Mouse (Mus musculus) liver, postnatal 0 days (tissue): ENCODE measurements around the gene 4833427G06Rik.

Source experiments
- CTCF ChIP-seq: sonication (generic); IDR thresholded peaks from 2 replicates; pipeline ENCODE4 v1.5.1; 2016; ENCODE audit warnings: antibody characterized with exemption, low read depth
- EP300 ChIP-seq: IDR thresholded peaks from 2 replicates; pipeline ENCODE4 v1.6.1; 2016; ENCODE audit warnings: antibody characterized with exemption, low read depth, mild to moderate bottlenecking

GRCm38 (mm10) chr9:51076300-51076978 is 25.4 kb downstream of the 4833427G06Rik start:
- TF ChIP-seq EP300 (no peak), CTCF (no peak)
